Mouse (Mus musculus) CH12.LX (cell line): ENCODE data around the gene Ttyh2. TPM values are rescaled to one million over a fixed set of nuclear protein-coding genes. Genes with fewer than 3 reads are reported as not detected.

Experiments
- DNase-seq: peaks from one replicate; pipeline ENCODE4 v3.0.0-alpha.2; 2013; ENCODE audit errors: extremely low read depth
- H3K27ac ChIP-seq: 2 replicates; pipeline ENCODE4 v1.5.1; 2012; ENCODE audit warnings: low read depth, mild to moderate bottlenecking, control low read depth, moderate library complexity; ENCODE audit not compliant: insufficient read depth
- H3K27me3 ChIP-seq: replicated peaks from 2 replicates; pipeline ENCODE3; 2012; ENCODE audit warnings: inconsistent platforms
- H3K36me3 ChIP-seq, 2 experiments: replicated peaks in 1 of 2; 2 replicates each; pipeline versions ENCODE3 to v1.6.1; 2012; ENCODE audit warnings: inconsistent platforms in 1 of 2, low read length in 1 of 2, mild to moderate bottlenecking in 1 of 2, mixed read lengths in 1 of 2, moderate library complexity in 1 of 2; ENCODE audit not compliant: control insufficient read depth in 1 of 2, insufficient read depth in 1 of 2
- H3K4me1 ChIP-seq, 2 experiments: 2 replicates each; pipeline ENCODE4 v1.6.1; 2012; ENCODE audit warnings: inconsistent platforms in 1 of 2, moderate library complexity in 1 of 2; ENCODE audit not compliant: insufficient read depth in 2 of 2, control insufficient read depth in 1 of 2
- H3K4me2 ChIP-seq: 2 replicates; pipeline ENCODE4 v1.6.1; 2012; ENCODE audit warnings: low read depth, mild to moderate bottlenecking, control low read depth; ENCODE audit not compliant: poor library complexity, insufficient read depth, severe bottlenecking
- H3K4me3 ChIP-seq, 3 experiments: fragments of 150-350 bp in 1 of 3; sonication (generic) in 1 of 3; replicated peaks in 1 of 3; 2 replicates each; pipeline versions ENCODE3 to v1.5.1; 2011 to 2012; ENCODE audit warnings: low read depth in 2 of 3, low read length in 2 of 3, mild to moderate bottlenecking in 2 of 3, moderate library complexity in 2 of 3, control low read depth in 1 of 3, improper control_type of control experiment in 1 of 3, inconsistent platforms in 1 of 3, mixed read lengths in 1 of 3; ENCODE audit not compliant: poor library complexity in 1 of 3
- H3K79me2 ChIP-seq: replicated peaks from 2 replicates; pipeline ENCODE4 v1.6.1; 2012; ENCODE audit warnings: mild to moderate bottlenecking, moderate library complexity; ENCODE audit not compliant: control insufficient read depth, poor library complexity, insufficient read depth, severe bottlenecking; ENCODE audit errors: extremely low read depth
- H3K9ac ChIP-seq: 2 replicates; pipeline ENCODE4 v1.6.1; 2012; ENCODE audit warnings: low read depth, mild to moderate bottlenecking, control low read depth, moderate library complexity; ENCODE audit not compliant: insufficient read depth
- H3K9me3 ChIP-seq: replicated peaks from 2 replicates; pipeline ENCODE3; 2012; ENCODE audit warnings: low read length, inconsistent platforms, mixed read lengths
- BHLHE40 ChIP-seq: IDR thresholded peaks from 2 replicates; pipeline ENCODE4 v1.6.1; 2011; ENCODE audit warnings: mild to moderate bottlenecking, low read depth, low read length, improper control_type of control experiment
- CHD1 ChIP-seq: IDR thresholded peaks from 2 replicates; pipeline ENCODE4 v1.6.1; 2012; ENCODE audit warnings: low read depth, low read length, improper control_type of control experiment, inconsistent platforms
- CHD2 ChIP-seq: IDR thresholded peaks from 2 replicates; pipeline ENCODE4 v1.6.1; 2011; ENCODE audit warnings: low read length, improper control_type of control experiment
- CTCF ChIP-seq, 2 experiments: IDR thresholded peaks in 1 of 2; conservative IDR thresholded peaks in 1 of 2; 2 replicates each; pipeline ENCODE4 v1.5.1; 2011 to 2012; ENCODE audit warnings: low read depth in 2 of 2, low read length in 2 of 2, improper control_type of control experiment in 1 of 2, inconsistent platforms in 1 of 2, mild to moderate bottlenecking in 1 of 2, moderate library complexity in 1 of 2
- EP300 ChIP-seq: IDR thresholded peaks from 2 replicates; pipeline ENCODE4 v1.6.1; 2011; ENCODE audit warnings: low read length, improper control_type of control experiment
- ETS1 ChIP-seq: conservative IDR thresholded peaks from 2 replicates; pipeline ENCODE4 v1.6.1; 2012; ENCODE audit warnings: low read depth, mild to moderate bottlenecking, inconsistent platforms, low read length, improper control_type of control experiment, moderate library complexity
- HCFC1 ChIP-seq: IDR thresholded peaks from 2 replicates; pipeline ENCODE4 v1.6.1; 2012; ENCODE audit warnings: low read depth, mild to moderate bottlenecking, inconsistent platforms, low read length, improper control_type of control experiment
- JUN ChIP-seq: IDR thresholded peaks from 2 replicates; pipeline ENCODE4 v1.6.1; 2011; ENCODE audit warnings: low read depth, mild to moderate bottlenecking, low read length, improper control_type of control experiment, moderate library complexity; ENCODE audit not compliant: insufficient read depth
- JUND ChIP-seq: conservative IDR thresholded peaks from 2 replicates; pipeline ENCODE4 v1.6.1; 2011; ENCODE audit warnings: low read depth, low read length, improper control_type of control experiment
- MAZ ChIP-seq: IDR thresholded peaks from 2 replicates; pipeline ENCODE4 v1.6.1; 2012; ENCODE audit warnings: low read depth, mild to moderate bottlenecking, inconsistent platforms, low read length, improper control_type of control experiment, moderate library complexity
- MEF2A ChIP-seq: IDR thresholded peaks from 2 replicates; pipeline ENCODE4 v1.6.1; 2014; ENCODE audit warnings: low read depth, mild to moderate bottlenecking, inconsistent platforms, low read length, improper control_type of control experiment, borderline replicate concordance
- MXI1 ChIP-seq: IDR thresholded peaks from 2 replicates; pipeline ENCODE4 v1.6.1; 2011; ENCODE audit warnings: mild to moderate bottlenecking, low read depth, low read length, improper control_type of control experiment
- NELFE ChIP-seq: IDR thresholded peaks from 2 replicates; pipeline ENCODE4 v1.6.1; 2011; ENCODE audit warnings: low read depth, low read length, improper control_type of control experiment
- PAX5 ChIP-seq: IDR thresholded peaks from 2 replicates; pipeline ENCODE4 v1.6.1; 2012; ENCODE audit warnings: low read length, inconsistent platforms, mixed read lengths
- POLR2A ChIP-seq: IDR thresholded peaks from 2 replicates; pipeline ENCODE4 v1.6.1; 2011; ENCODE audit warnings: low read depth, mild to moderate bottlenecking, improper control_type of control experiment, low read length
- POLR2AphosphoS2 ChIP-seq: IDR thresholded peaks from 2 replicates; pipeline ENCODE4 v1.6.1; 2011; ENCODE audit warnings: low read depth, low read length, improper control_type of control experiment
- RAD21 ChIP-seq: IDR thresholded peaks from 2 replicates; pipeline ENCODE4 v1.6.1; 2011; ENCODE audit warnings: low read depth, mild to moderate bottlenecking, low read length, improper control_type of control experiment, moderate library complexity
- RCOR1 ChIP-seq: conservative IDR thresholded peaks from 2 replicates; pipeline ENCODE4 v1.6.1; 2012; ENCODE audit warnings: low read depth, mild to moderate bottlenecking, inconsistent platforms, low read length, improper control_type of control experiment
- SIN3A ChIP-seq: IDR thresholded peaks from 2 replicates; pipeline ENCODE4 v1.6.1; 2012; ENCODE audit warnings: low read length, improper control_type of control experiment, inconsistent platforms
- TCF12 ChIP-seq: IDR thresholded peaks from 2 replicates; pipeline ENCODE4 v1.6.1; 2014; ENCODE audit warnings: low read depth, mild to moderate bottlenecking, inconsistent platforms, low read length, improper control_type of control experiment
- USF2 ChIP-seq: conservative IDR thresholded peaks from 2 replicates; pipeline ENCODE4 v1.6.1; 2011; ENCODE audit warnings: low read depth, low read length, improper control_type of control experiment
- ZC3H11A ChIP-seq: IDR thresholded peaks from 2 replicates; pipeline ENCODE4 v1.6.1; 2012; ENCODE audit warnings: low read depth, mild to moderate bottlenecking, inconsistent platforms, low read length, improper control_type of control experiment
- ZKSCAN1 ChIP-seq: IDR thresholded peaks from 2 replicates; pipeline ENCODE4 v1.6.1; 2012; ENCODE audit warnings: low read depth, inconsistent platforms, low read length, improper control_type of control experiment, borderline replicate concordance
- ZMIZ1 ChIP-seq: IDR thresholded peaks from 2 replicates; pipeline ENCODE4 v1.6.1; 2012; ENCODE audit warnings: low read depth, mild to moderate bottlenecking, inconsistent platforms, low read length, improper control_type of control experiment
- ZNF384 ChIP-seq: IDR thresholded peaks from 2 replicates; pipeline ENCODE4 v1.6.1; 2012; ENCODE audit warnings: low read depth, low read length, improper control_type of control experiment, inconsistent platforms
- dilution Hi-C: fragments of 300-500 bp; cut with MboI; formaldehyde crosslinking; loops from 2 replicates; pipeline ENCODE4 v1.14.3; 2020; ENCODE audit warnings: low sequenced_read_pairs; ENCODE audit not compliant: extremely low pct_unique_long_range_greater_than_20kb, extremely low pct_ligation_motif_present
- in situ Hi-C: fragments of 300-500 bp; cut with MboI; formaldehyde crosslinking; loops from 3 replicates; pipeline ENCODE4 v1.14.3; 2019; ENCODE audit warnings: low sequenced_read_pairs, low pct_ligation_motif_present, low pct_unique_long_range_greater_than_20kb, mixed read lengths
- polyA plus RNA-seq: library from polyadenylated mRNA; unstranded; fragments of >175 nt; gene quantifications from 2 replicates; pipeline ENCODE4 v1.2.1, GENCODE M21; 2012; ENCODE audit warnings: low read depth; ENCODE audit not compliant: insufficient read length
- total RNA-seq, 2 experiments: library from RNA; depleted of rRNA; stranded (reverse); fragments of 300-350 nt in 1 of 2; fragments of >200 nt in 1 of 2; gene quantifications; 2 replicates each; pipeline ENCODE4 v1.2.3; 2012 to 2014

The Ttyh2 gene
- total and polyA plus RNA-seq, 3 experiments, result 0.82 to 2.4 (median 1.4) TPM

DNA sequence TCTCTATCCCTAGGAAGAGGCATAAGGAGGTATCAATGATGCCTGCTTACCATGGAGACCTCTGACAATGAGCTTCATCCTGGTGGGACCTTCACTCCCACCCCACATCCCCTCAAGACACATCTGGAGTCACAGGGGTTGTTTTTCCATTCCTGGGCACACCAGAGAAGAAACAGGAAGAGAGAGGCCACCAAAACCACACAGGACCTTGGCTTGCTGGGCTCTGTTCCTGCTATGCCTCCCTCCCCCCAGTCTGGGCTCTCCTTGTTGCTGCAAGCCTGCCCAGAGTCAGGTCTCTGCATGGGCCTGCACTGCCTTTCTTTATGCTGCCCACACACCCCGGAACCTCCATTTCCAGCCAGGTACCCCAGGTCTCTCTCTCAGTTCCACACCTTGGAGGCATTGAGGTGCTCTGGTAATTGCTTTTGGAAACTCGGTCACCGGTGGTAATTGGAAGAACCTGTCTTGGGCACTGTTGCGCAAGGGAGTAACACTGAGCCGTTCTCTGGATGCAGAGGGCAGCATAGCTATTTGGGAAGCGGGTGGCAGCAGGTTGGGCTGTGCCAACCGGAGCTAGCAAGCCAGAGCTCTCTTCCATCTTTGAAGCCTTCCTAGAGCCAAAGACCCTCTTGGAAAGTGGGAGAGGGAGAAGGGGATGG lies 19.8 kb upstream of the Ttyh2 start:
- no peaks in the 10 kb centered on the region for H3K9me3 ChIP-seq
- peaks cover 16% of the 10 kb centered on the region for H3K27me3 ChIP-seq
- peak overlapping the region; percentile 2; the same call in 1 of the 2 replicates for H3K9ac ChIP-seq
- H3K27ac ChIP-seq, result no peak overlapping the region
- no peaks in the 10 kb centered on the region for H3K79me2 ChIP-seq
- H3K4me3 ChIP-seq, result peak overlapping the region in 1 of 3 experiments; percentile 51
- no peak for DNase-seq
- H3K36me3 ChIP-seq, result no peaks in the 10 kb centered on the region
- dilution Hi-C loops, result no loop called here
- in situ Hi-C loops, result loop anchor here (25.0 kb wide), 1 partner anchor 943 kb away; the partner anchor contains the start of gene Cpsf4l
- peaks cover 15 to 27% of the 10 kb centered on the region in 2 experiments for H3K4me1 ChIP-seq
- H3K4me2 ChIP-seq, result peak overlapping the region; percentile 39
- no peak for TF ChIP-seq MXI1
- no peak for TF ChIP-seq USF2
- no peak for TF ChIP-seq JUN
- no peak for TF ChIP-seq NELFE
- no peak for TF ChIP-seq CTCF (conservative IDR thresholded peaks at IDR 0.05 in 1 of 2, IDR thresholded peaks at IDR 0.05 in 1 of 2; ENCODE audit: low read depth in 2 of 2, low read length in 2 of 2)
- TF ChIP-seq SIN3A, result 0 out of 2 replicates have a peak, but pooled peaks have one; percentile 44
- TF ChIP-seq RAD21, result no peak
- peak; percentile 3; the same call in 1 of the 2 replicates for TF ChIP-seq CHD1
- peak; percentile 22; the same call in 1 of the 2 replicates for TF ChIP-seq TCF12
- no peak for TF ChIP-seq CHD2
- no peak for TF ChIP-seq POLR2A
- TF ChIP-seq EP300, result peak; percentile 52; the same call in 1 of the 2 replicates
- TF ChIP-seq JUND, result no peak
- no peak for TF ChIP-seq ETS1
- TF ChIP-seq MEF2A, result no peak
- TF ChIP-seq ZMIZ1, result 0 out of 2 replicates have a peak, but pooled peaks have one; percentile 16
- no peak for TF ChIP-seq RCOR1
- no peak for TF ChIP-seq PAX5
- no peak for TF ChIP-seq ZC3H11A
- no peak for TF ChIP-seq ZNF384
- TF ChIP-seq ZKSCAN1, result no peak
- no peak for TF ChIP-seq BHLHE40
- no peak for TF ChIP-seq POLR2AphosphoS2
- no peak for TF ChIP-seq MAZ
- TF ChIP-seq HCFC1, result no peak; the same call in 1 of the 2 replicates
